Mouse (Mus musculus): ENCODE data around the gene Lamp1. TPM values are rescaled to one million over a fixed set of nuclear protein-coding genes. Genes with fewer than 3 reads are reported as not detected.
A peak's percentile ranks its signal among the peaks of the same experiment; 100 is the strongest.

The Lamp1 gene
- polyA plus RNA-seq, 1 experiment from 2014 or later: 276 TPM

DNA sequence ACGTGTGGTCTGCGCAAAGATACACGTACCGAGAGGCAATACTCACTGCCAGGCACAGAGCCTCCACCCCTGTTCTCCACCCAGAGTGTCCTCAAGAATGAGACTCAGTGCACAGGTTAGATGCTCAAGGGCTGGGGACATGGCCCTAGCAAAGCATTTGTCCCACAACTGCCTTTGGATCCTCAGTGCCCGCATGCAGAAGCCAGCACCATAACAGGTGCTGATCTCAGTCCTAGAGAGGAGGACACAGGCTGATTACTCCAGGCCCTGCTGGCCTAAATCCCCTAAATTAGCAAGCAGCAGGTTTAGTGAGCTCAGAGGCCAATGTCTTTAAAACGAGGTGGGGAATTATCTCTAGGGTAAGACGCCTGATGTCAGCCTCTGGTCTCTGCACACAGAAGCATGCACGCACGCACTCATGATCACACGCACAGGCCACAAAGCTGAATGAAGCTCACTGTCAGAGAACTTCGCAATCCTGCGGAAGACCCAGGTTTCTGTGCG, 29.1 kb downstream of the Lamp1 start:
- no peak for ATAC-seq (ENCODE audit: low FRiP score)

GRCm38 (mm10) chr8:13188857-13189256, 29.9 kb downstream of the Lamp1 start:
- no peaks in the 10 kb centered on the region for H3K4me1 ChIP-seq
- peaks cover 13% of the 10 kb centered on the region; the same call in 1 of the 2 replicates for H3K36me3 ChIP-seq
- no peak for ATAC-seq (ENCODE audit: low FRiP score)
- no peaks in the 10 kb centered on the region for H3K9me3 ChIP-seq (replicated peaks)
- no peak overlapping the region for H3K4me3 ChIP-seq
- no peak overlapping the region for H3K4me2 ChIP-seq (replicated peaks)
- H3K27me3 ChIP-seq: no peaks in the 10 kb centered on the region
- H3K27ac ChIP-seq: no peak overlapping the region
- 83% methylated on average over 1 of the region's 1 CpGs for WGBS
- no peak overlapping the region for H3K9ac ChIP-seq

More for the DNA sequence above, 29.1 kb downstream of the Lamp1 start:
- no peaks in the 10 kb centered on the region for H3K9me3 ChIP-seq (replicated peaks)
- peaks cover 13% of the 10 kb centered on the region; the same call in 1 of the 2 replicates for H3K36me3 ChIP-seq
- H3K27ac ChIP-seq: no peak overlapping the region
- no peaks in the 10 kb centered on the region for H3K4me1 ChIP-seq
- WGBS: 93% methylated on average over 13 of the region's 13 CpGs
- no peak overlapping the region for H3K4me2 ChIP-seq (replicated peaks)
- H3K4me3 ChIP-seq: no peak overlapping the region
- H3K9ac ChIP-seq: no peak overlapping the region
- H3K27me3 ChIP-seq: no peaks in the 10 kb centered on the region

GRCm38 (mm10) chr8:13190235-13190634, 31.3 kb downstream of the Lamp1 start:
- H3K4me2 ChIP-seq (replicated peaks): no peak overlapping the region
- H3K27ac ChIP-seq: no peak overlapping the region
- H3K4me3 ChIP-seq: no peak overlapping the region
- WGBS: 87% methylated on average over 8 of the region's 8 CpGs
- 0 out of 2 replicates have a peak, but pooled peaks cover 8% of the 10 kb centered on the region for H3K36me3 ChIP-seq
- no peak overlapping the region for H3K9ac ChIP-seq
- H3K9me3 ChIP-seq (replicated peaks): no peaks in the 10 kb centered on the region
- ATAC-seq (ENCODE audit: low FRiP score): no peak
- H3K4me1 ChIP-seq: no peaks in the 10 kb centered on the region
- no peaks in the 10 kb centered on the region for H3K27me3 ChIP-seq

DNA sequence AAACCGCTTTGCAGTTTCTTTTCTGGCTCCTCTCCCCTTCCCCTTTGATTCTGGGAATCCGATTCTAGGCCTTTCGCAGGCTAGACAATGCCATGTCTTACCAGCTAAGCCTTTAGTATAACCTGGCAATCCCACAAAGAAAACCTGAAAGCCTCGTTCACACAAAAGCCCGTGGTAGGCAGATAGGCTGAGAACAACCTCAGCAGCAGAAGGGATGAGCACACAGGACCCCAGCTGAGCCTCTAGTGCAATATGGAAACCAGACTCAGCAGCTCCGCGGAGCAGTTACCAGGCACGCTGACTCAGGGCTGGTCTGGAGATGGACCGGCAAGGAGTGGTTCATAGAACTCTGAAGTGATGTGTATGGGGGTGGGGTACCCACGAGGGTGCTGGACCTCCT, 35.9 kb downstream of the Lamp1 start:
- 42% methylated on average over 10 of the region's 10 CpGs for WGBS
- no peak overlapping the region for H3K9ac ChIP-seq

GRCm38 (mm10) chr8:13197493-13197892, 38.5 kb downstream of the Lamp1 start:
- Histone ChIP-seq H3K9ac (no peak overlapping the region), H3K9me3 (replicated peaks) (no peaks in the 10 kb centered on the region)
- WGBS: 91% methylated on average over 5 of the region's 5 CpGs

More for the DNA sequence above, 35.9 kb downstream of the Lamp1 start:
- H3K4me3 ChIP-seq: no peak overlapping the region
- ATAC-seq (ENCODE audit: low FRiP score): no peak
- peaks cover 9% of the 10 kb centered on the region for H3K27me3 ChIP-seq
- H3K36me3 ChIP-seq: no peaks in the 10 kb centered on the region
- H3K4me1 ChIP-seq: peaks cover 4% of the 10 kb centered on the region; the same call in 1 of the 2 replicates
- H3K4me2 ChIP-seq (replicated peaks): no peak overlapping the region
- no peaks in the 10 kb centered on the region for H3K9me3 ChIP-seq (replicated peaks)
- no peak overlapping the region for H3K27ac ChIP-seq

GRCm38 (mm10) chr8:13199385-13200061, 40.6 kb downstream of the Lamp1 start:
- ATAC-seq (ENCODE audit: low FRiP score): no peak
- Histone ChIP-seq H3K9ac (peak overlapping the region; percentile 76; the same call in 1 of the 2 replicates), H3K27me3 (peaks cover 44% of the 10 kb centered on the region)

More at GRCm38 (mm10) chr8:13197493-13197892, 38.5 kb downstream of the Lamp1 start:
- ATAC-seq (ENCODE audit: low FRiP score): no peak
- Histone ChIP-seq H3K4me1 (peaks cover 10% of the 10 kb centered on the region), H3K4me2 (replicated peaks) (no peak overlapping the region), H3K27ac (no peak overlapping the region), H3K36me3 (no peaks in the 10 kb centered on the region), H3K4me3 (no peak overlapping the region), H3K27me3 (peaks cover 32% of the 10 kb centered on the region)

GRCm38 (mm10) chr8:13200301-13201012, 41.5 kb downstream of the Lamp1 start, which contains the start of gene Grtp1:
TSS of gene Grtp1 (minus strand) at chr8:13200620.
- H3K36me3 ChIP-seq: no peaks in the 10 kb centered on the region
- no peaks in the 10 kb centered on the region for H3K9me3 ChIP-seq (replicated peaks)
- H3K4me2 ChIP-seq (replicated peaks): peak within 1 kb of the TSS; percentile 87
- peak within 1 kb of the TSS; percentile 71 for H3K4me3 ChIP-seq
- H3K4me1 ChIP-seq: peaks cover 10% of the 10 kb centered on the region
- peak within 1 kb of the TSS; percentile 76 for H3K9ac ChIP-seq
- peak; percentile 62 for ATAC-seq (ENCODE audit: low FRiP score)
- under 1% methylated on average over 53 of the region's 58 CpGs for WGBS
- peaks cover 44% of the 10 kb centered on the region for H3K27me3 ChIP-seq
- no peak within 1 kb of the TSS for H3K27ac ChIP-seq

More at GRCm38 (mm10) chr8:13199385-13200061, 40.6 kb downstream of the Lamp1 start:
- no peaks in the 10 kb centered on the region for H3K9me3 ChIP-seq (replicated peaks)
- peak overlapping the region; percentile 87 for H3K4me2 ChIP-seq (replicated peaks)
- peaks cover 10% of the 10 kb centered on the region for H3K4me1 ChIP-seq
- WGBS: 21% methylated on average over 14 of the region's 14 CpGs
- H3K4me3 ChIP-seq: peak overlapping the region; percentile 71
- H3K27ac ChIP-seq: no peak overlapping the region
- no peaks in the 10 kb centered on the region for H3K36me3 ChIP-seq

DNA sequence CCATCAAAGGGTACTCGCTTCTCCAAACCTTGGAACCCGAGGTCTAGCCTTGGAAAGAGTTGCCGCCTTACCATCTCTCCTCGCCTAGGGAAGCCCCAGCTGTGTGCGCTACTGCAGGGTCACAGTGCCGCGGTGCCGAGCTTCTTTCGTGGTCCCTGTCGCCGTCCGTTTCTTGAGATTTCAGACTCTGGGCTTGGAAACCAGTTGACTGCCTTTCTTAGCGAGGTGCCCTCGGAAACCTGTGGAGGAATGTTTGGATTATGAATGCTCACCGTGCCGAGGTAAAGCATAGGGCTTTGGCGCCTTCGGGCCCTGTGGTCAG, 42.0 kb downstream of the Lamp1 start:
- no peak for ATAC-seq (ENCODE audit: low FRiP score)
- Histone ChIP-seq H3K36me3 (no peaks in the 10 kb centered on the region), H3K27ac (no peak overlapping the region), H3K27me3 (peaks cover 44% of the 10 kb centered on the region), H3K4me1 (peaks cover 10% of the 10 kb centered on the region), H3K9me3 (replicated peaks) (no peaks in the 10 kb centered on the region), H3K4me2 (replicated peaks) (peak overlapping the region; percentile 87), H3K4me3 (peak overlapping the region; percentile 71), H3K9ac (no peak overlapping the region)
- 1% methylated on average over 18 of the region's 18 CpGs for WGBS

GRCm38 (mm10) chr8:13202041-13202440, 43.1 kb downstream of the Lamp1 start:
- Histone ChIP-seq H3K4me1 (peaks cover 10% of the 10 kb centered on the region), H3K27me3 (peaks cover 47% of the 10 kb centered on the region), H3K36me3 (no peaks in the 10 kb centered on the region), H3K4me2 (replicated peaks) (no peak overlapping the region), H3K9ac (no peak overlapping the region), H3K9me3 (replicated peaks) (no peaks in the 10 kb centered on the region), H3K4me3 (no peak overlapping the region), H3K27ac (no peak overlapping the region)
- no peak for ATAC-seq (ENCODE audit: low FRiP score)
- 42% methylated on average over 3 of the region's 3 CpGs for WGBS

- no peak for ATAC-seq (ENCODE audit: low FRiP score)
- no peaks in the 10 kb centered on the region for H3K9me3 ChIP-seq (replicated peaks)
These were observed 43.8 kb downstream of the Lamp1 start for GRCm38 (mm10) chr8:13202806-13203205.

GRCm38 (mm10) chr8:13203472-13203871, 44.5 kb downstream of the Lamp1 start:
- no peaks in the 10 kb centered on the region for H3K9me3 ChIP-seq (replicated peaks)
- WGBS: 80% methylated on average over 1 of the region's 1 CpGs
- no peak overlapping the region for H3K4me2 ChIP-seq (replicated peaks)
- peaks cover 10% of the 10 kb centered on the region for H3K4me1 ChIP-seq
- ATAC-seq (ENCODE audit: low FRiP score): no peak
- H3K27ac ChIP-seq: no peak overlapping the region
- H3K9ac ChIP-seq: no peak overlapping the region
- no peak overlapping the region for H3K4me3 ChIP-seq
- H3K27me3 ChIP-seq: peaks cover 46% of the 10 kb centered on the region
- H3K36me3 ChIP-seq: no peaks in the 10 kb centered on the region

More at GRCm38 (mm10) chr8:13202806-13203205, 43.8 kb downstream of the Lamp1 start:
- Histone ChIP-seq H3K4me3 (no peak overlapping the region), H3K4me2 (replicated peaks) (no peak overlapping the region), H3K27ac (no peak overlapping the region), H3K27me3 (peaks cover 47% of the 10 kb centered on the region), H3K9ac (no peak overlapping the region), H3K4me1 (peaks cover 10% of the 10 kb centered on the region), H3K36me3 (no peaks in the 10 kb centered on the region)
- 91% methylated on average over 3 of the region's 3 CpGs for WGBS

DNA sequence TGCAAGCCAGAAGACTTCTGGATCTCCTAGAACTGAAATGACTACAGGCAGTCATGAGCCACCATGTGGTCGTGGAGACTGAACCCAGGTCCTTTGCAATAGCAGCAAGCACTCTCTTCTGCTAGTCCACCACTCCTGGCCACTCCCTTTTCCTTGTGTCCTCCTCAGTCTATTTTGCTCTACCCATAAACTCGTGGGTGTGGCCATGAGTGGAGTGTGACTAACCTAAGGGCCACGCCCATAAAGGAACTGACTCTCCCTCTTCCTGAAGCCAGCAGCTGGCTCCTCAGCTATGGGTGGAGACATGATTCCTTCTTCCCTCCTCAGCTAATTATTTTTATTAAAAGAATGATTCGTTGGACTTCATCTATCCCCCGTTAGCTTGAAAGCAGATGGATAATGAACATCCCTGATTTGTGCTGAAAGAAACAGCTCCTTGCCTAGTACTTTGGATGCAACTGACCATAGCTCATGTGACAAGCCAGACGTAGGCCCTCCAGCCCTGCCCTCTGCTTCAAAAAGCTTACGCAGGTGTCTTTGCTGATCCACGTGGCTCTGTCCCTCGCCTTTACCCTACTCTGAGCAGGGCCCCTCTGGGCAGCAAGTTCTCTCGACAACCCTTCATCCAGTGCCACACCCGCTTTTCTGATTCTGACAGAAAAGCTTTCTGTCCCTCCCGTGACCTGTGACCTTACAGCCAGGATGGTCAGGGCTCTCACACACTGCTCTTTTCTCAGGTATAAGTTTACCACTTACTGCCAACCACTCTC, 45.6 kb downstream of the Lamp1 start:
- Histone ChIP-seq H3K4me2 (replicated peaks) (no peak overlapping the region), H3K4me1 (peaks cover 9% of the 10 kb centered on the region), H3K27me3 (peaks cover 41% of the 10 kb centered on the region), H3K9ac (no peak overlapping the region), H3K36me3 (no peaks in the 10 kb centered on the region), H3K9me3 (replicated peaks) (no peaks in the 10 kb centered on the region), H3K4me3 (no peak overlapping the region), H3K27ac (no peak overlapping the region)
- ATAC-seq (ENCODE audit: low FRiP score): no peak
- 77% methylated on average over 12 of the region's 12 CpGs for WGBS
